Comparison of ENCODE assay signal across 8 mouse cellular contexts in genomic region chr11:45926640-45927082, GRCm38 (mm10). TPM values are rescaled to one million over a fixed set of nuclear protein-coding genes. Genes with fewer than 3 reads are reported as not detected.
DNase-seq lines count a peak whose midpoint lies in the region; ATAC-seq and TF ChIP-seq lines count a peak whose summit lies in the region.

No protein-coding gene starts in this region.

- H3K9ac ChIP-seq in heart, embryonic 12.5 days = peak overlapping the region; percentile 65
- H3K9ac ChIP-seq in kidney, embryonic 16.5 days (replicated peaks; ENCODE audit: low read length) = peak overlapping the region; percentile 67
- peak overlapping the region; percentile 80 for H3K9ac ChIP-seq in liver, adult 2 months (ENCODE audit: low read depth, low read length)

- H3K4me1 ChIP-seq in erythroblast, embryonic 14.5 days (ENCODE audit: control insufficient read depth) = peaks cover 6% of the 10 kb centered on the region
- H3K4me1 ChIP-seq in heart, embryonic 12.5 days (replicated peaks) = 0 out of 2 replicates have a peak, but pooled peaks cover 4% of the 10 kb centered on the region
- H3K4me1 ChIP-seq in kidney, embryonic 16.5 days (ENCODE audit: insufficient read depth, low read length) = 0 out of 2 replicates have a peak, but pooled peaks cover under 1% of the 10 kb centered on the region
- no peaks in the 10 kb centered on the region; the same call in 1 of the 2 replicates for H3K4me1 ChIP-seq in liver, adult 2 months (ENCODE audit: control insufficient read depth, insufficient read depth, low read length)

- peaks cover 12% of the 10 kb centered on the region for H3K36me3 ChIP-seq in erythroblast, embryonic 14.5 days (ENCODE audit: control insufficient read depth)
- peaks cover 20% of the 10 kb centered on the region for H3K36me3 ChIP-seq in heart, embryonic 12.5 days
- H3K36me3 ChIP-seq in kidney, embryonic 16.5 days (ENCODE audit: insufficient read depth, low read length) = 0 out of 2 replicates have a peak, but pooled peaks cover 4% of the 10 kb centered on the region
- no peaks in the 10 kb centered on the region for H3K36me3 ChIP-seq in liver, adult 2 months (ENCODE audit: control insufficient read depth, insufficient read depth, low read length)

- no peak overlapping the region for H3K27ac ChIP-seq in heart, embryonic 12.5 days (ENCODE audit: poor library complexity, severe bottlenecking)
- H3K27ac ChIP-seq in kidney, embryonic 16.5 days (ENCODE audit: low read length) = no peak overlapping the region
- no peak overlapping the region for H3K27ac ChIP-seq in liver, adult 2 months (replicated peaks; ENCODE audit: insufficient read depth, low read depth, low read length)

- peak overlapping the region; percentile 61 for H3K4me3 ChIP-seq in erythroblast, embryonic 14.5 days (replicated peaks)
- peak overlapping the region; percentile 47 for H3K4me3 ChIP-seq in heart, embryonic 12.5 days
- H3K4me3 ChIP-seq in kidney, embryonic 16.5 days (ENCODE audit: low read length) = peak overlapping the region; percentile 45
- peak overlapping the region; percentile 49; the same call in 1 of the 2 replicates for H3K4me3 ChIP-seq in liver, adult 2 months (ENCODE audit: insufficient read depth, low read depth, low read length)

- H3K4me2 ChIP-seq in heart, embryonic 12.5 days = peak overlapping the region; percentile 69
- H3K4me2 ChIP-seq in kidney, embryonic 16.5 days (replicated peaks; ENCODE audit: low read depth, low read length) = peak overlapping the region; percentile 61

- peak; percentile 82 for TF ChIP-seq CTCF in liver, adult 2 months (IDR thresholded peaks at IDR 0.05; ENCODE audit: low read depth, low read length)

- 0% methylated on average over 9 of the region's 9 CpGs for WGBS in heart, embryonic 12.5 days
- WGBS in kidney, embryonic 16.5 days = under 1% methylated on average over 9 of the region's 9 CpGs
- under 1% methylated on average over 9 of the region's 9 CpGs for whole genome bisulfite sequencing in liver, adult 2 months

- no peaks in the 10 kb centered on the region for H3K79me2 ChIP-seq in liver, adult 2 months (ENCODE audit: control insufficient read depth, insufficient read depth, low read length)

- ATAC-seq in CD4-positive, CD25-positive, alpha-beta regulatory T cell, adult 4 months = peak; percentile 97
- peak; percentile 87 for ATAC-seq in heart, embryonic 12.5 days (ENCODE audit: insufficient number of reproducible peaks, low FRiP score)
- ATAC-seq in kidney, embryonic 16.5 days (ENCODE audit: low FRiP score, low TSS enrichment) = peak; percentile 93
- ATAC-seq in monocyte, adult 5-6 weeks (replicated peaks; ENCODE audit: insufficient number of reproducible peaks, low FRiP score, low TSS enrichment, poor library complexity, severe bottlenecking) = peak; percentile 81

- peak; percentile 72 for DNase-seq in brain, embryonic 18.5 days (ENCODE audit: low read depth, low spot score)
- peak; percentile 77 for DNase-seq in liver, adult 2 months (ENCODE audit: extremely low read depth, low read depth, low spot score)
- DNase-seq in spleen, postnatal 36 days (ENCODE audit: low spot score in 2 of 2) = peak; percentile 60 to 65

- H3K27me3 ChIP-seq in erythroblast, embryonic 14.5 days (ENCODE audit: control insufficient read depth) = peaks cover 10% of the 10 kb centered on the region
- H3K27me3 ChIP-seq in heart, embryonic 12.5 days (replicated peaks) = no peaks in the 10 kb centered on the region
- no peaks in the 10 kb centered on the region for H3K27me3 ChIP-seq in kidney, embryonic 16.5 days (ENCODE audit: insufficient read depth, low read length)
- H3K27me3 ChIP-seq in liver, adult 2 months (ENCODE audit: control insufficient read depth, insufficient read depth, low read length) = no peaks in the 10 kb centered on the region

- no peak for TF ChIP-seq POLR2A in liver, adult 2 months (IDR thresholded peaks at IDR 0.05; ENCODE audit: extremely low read depth, insufficient read depth, low read length)

- no peaks in the 10 kb centered on the region for H3K9me3 ChIP-seq in erythroblast, embryonic 14.5 days (ENCODE audit: control insufficient read depth, low read length)
- H3K9me3 ChIP-seq in heart, embryonic 12.5 days (replicated peaks) = no peaks in the 10 kb centered on the region
- H3K9me3 ChIP-seq in kidney, embryonic 16.5 days (ENCODE audit: low read length) = no peaks in the 10 kb centered on the region

RNA-seq across cellular contexts. Expression of gene Lsm11, which starts 18.1 kb away (rescaled TPM):
- 1 to 10 TPM; 1.6 to 2.4 TPM for polyA plus RNA-seq in CD4-positive, CD25-positive, alpha-beta regulatory T cell, adult 4 months (2017; shearing (Covaris generic))
- 1.0 and 1.2 TPM in 2 replicates for polyA plus RNA-seq in erythroblast, embryonic 14.5 days (2012)
- 13.1 and 14.3 TPM in 2 replicates for polyA plus RNA-seq in heart, embryonic 12.5 days (2016; fragmentation: Nextera tagmentation; extraction: Ambion mirVana)
- 3.9 and 4.3 TPM in 2 replicates for polyA plus RNA-seq in kidney, embryonic 16.5 days (2015; fragmentation: Nextera tagmentation; extraction: Ambion mirVana)
- 0.65 and 1.1 TPM in 2 replicates for total RNA-seq in liver, adult 2 months (2014; rRNA removed)
- polyA plus RNA-seq in liver, adult 2 months (2012; rRNA removed) = 1.3 and 1.4 TPM in 2 replicates
- 2.2 to 3.4 TPM (median 2.6 TPM) in 3 replicates for total RNA-seq in monocyte, adult 5-6 weeks (2017)

RNA-seq across cellular contexts. Expression of gene Thg1l, which starts 28.6 kb away (rescaled TPM):
- polyA plus RNA-seq in CD4-positive, CD25-positive, alpha-beta regulatory T cell, adult 4 months (2017; shearing (Covaris generic)) = 10 to 100 TPM in 1 of 2 experiments, 1 to 10 TPM in 1; 8.1 to 11.0 TPM
- polyA plus RNA-seq in erythroblast, embryonic 14.5 days (2012) = 0.18 and 0.53 TPM in 2 replicates
- 8.6 and 9.2 TPM in 2 replicates for polyA plus RNA-seq in heart, embryonic 12.5 days (2016; fragmentation: Nextera tagmentation; extraction: Ambion mirVana)
- 14.2 and 16.2 TPM in 2 replicates for polyA plus RNA-seq in kidney, embryonic 16.5 days (2015; fragmentation: Nextera tagmentation; extraction: Ambion mirVana)
- total RNA-seq in liver, adult 2 months (2014; rRNA removed) = 2.6 and 3.0 TPM in 2 replicates
- 2.8 and 3.1 TPM in 2 replicates for polyA plus RNA-seq in liver, adult 2 months (2012; rRNA removed)
- 3.8 to 9.2 TPM (median 6.2 TPM) in 3 replicates for total RNA-seq in monocyte, adult 5-6 weeks (2017)

RNA-seq across cellular contexts. Expression of gene Sox30, which starts 53.4 kb away (rescaled TPM):
- not detected for polyA plus RNA-seq in CD4-positive, CD25-positive, alpha-beta regulatory T cell, adult 4 months (2017; shearing (Covaris generic))
- polyA plus RNA-seq in erythroblast, embryonic 14.5 days (2012) = not detected in 2 replicates
- polyA plus RNA-seq in heart, embryonic 12.5 days (2016; fragmentation: Nextera tagmentation; extraction: Ambion mirVana) = 0.46 and 0.64 TPM in 2 replicates
- polyA plus RNA-seq in kidney, embryonic 16.5 days (2015; fragmentation: Nextera tagmentation; extraction: Ambion mirVana) = 0.13 and 0.16 TPM in 2 replicates
- under 0.01 TPM in 1 of 2 replicates, not detected in the other for total RNA-seq in liver, adult 2 months (2014; rRNA removed)
- polyA plus RNA-seq in liver, adult 2 months (2012; rRNA removed) = not detected in 2 replicates
- not detected in 3 replicates for total RNA-seq in monocyte, adult 5-6 weeks (2017)
